Mouse (Mus musculus): ENCODE data around the gene Tenm2. TPM values are rescaled to one million over a fixed set of nuclear protein-coding genes. Genes with fewer than 3 reads are reported as not detected.

Tenm2 gene
- total RNA-seq, 2 experiments from 2014 or later, result not detected

GRCm38 (mm10) chr11:36527509-36527908, 708.3 kb downstream of the Tenm2 start:
- no peak for ATAC-seq (replicated peaks; ENCODE audit: low FRiP score, poor library complexity, severe bottlenecking)

- ATAC-seq (replicated peaks; ENCODE audit: low FRiP score, poor library complexity, severe bottlenecking), result no peak
Observed at GRCm38 (mm10) chr11:36526381-36526780, 709.4 kb downstream of the Tenm2 start.

- ATAC-seq (replicated peaks; ENCODE audit: low FRiP score, poor library complexity, severe bottlenecking), result no peak
Observed at GRCm38 (mm10) chr11:36512468-36512867, 723.3 kb downstream of the Tenm2 start.

GRCm38 (mm10) chr11:36508312-36508711, 727.5 kb downstream of the Tenm2 start:
- no peak for ATAC-seq (replicated peaks; ENCODE audit: low FRiP score, poor library complexity, severe bottlenecking)

- ATAC-seq (replicated peaks; ENCODE audit: low FRiP score, poor library complexity, severe bottlenecking), result no peak
Observed at GRCm38 (mm10) chr11:36494898-36495548, 740.7 kb downstream of the Tenm2 start.

GRCm38 (mm10) chr11:36492274-36492673, 743.5 kb downstream of the Tenm2 start:
- no peak for ATAC-seq (replicated peaks; ENCODE audit: low FRiP score, poor library complexity, severe bottlenecking)

GRCm38 (mm10) chr11:36490085-36490484, 745.7 kb downstream of the Tenm2 start:
- no peak for ATAC-seq (replicated peaks; ENCODE audit: low FRiP score, poor library complexity, severe bottlenecking)

- ATAC-seq (replicated peaks; ENCODE audit: low FRiP score, poor library complexity, severe bottlenecking), result no peak
Observed at GRCm38 (mm10) chr11:36488666-36489065, 747.1 kb downstream of the Tenm2 start.

GRCm38 (mm10) chr11:36486092-36486491, 749.7 kb downstream of the Tenm2 start:
- no peak for ATAC-seq (replicated peaks; ENCODE audit: low FRiP score, poor library complexity, severe bottlenecking)

GRCm38 (mm10) chr11:36484466-36485069, 751.2 kb downstream of the Tenm2 start:
- no peak for ATAC-seq (replicated peaks; ENCODE audit: low FRiP score, poor library complexity, severe bottlenecking)

GRCm38 (mm10) chr11:36482136-36482535, 753.6 kb downstream of the Tenm2 start:
- ATAC-seq (replicated peaks; ENCODE audit: low FRiP score, poor library complexity, severe bottlenecking), result no peak

GRCm38 (mm10) chr11:36481524-36481923, 754.2 kb downstream of the Tenm2 start:
- ATAC-seq (replicated peaks; ENCODE audit: low FRiP score, poor library complexity, severe bottlenecking), result no peak

GRCm38 (mm10) chr11:36481086-36481485, 754.7 kb downstream of the Tenm2 start:
- ATAC-seq (replicated peaks; ENCODE audit: low FRiP score, poor library complexity, severe bottlenecking), result no peak

GRCm38 (mm10) chr11:36469811-36470551, 765.8 kb downstream of the Tenm2 start:
- ATAC-seq (replicated peaks; ENCODE audit: low FRiP score, poor library complexity, severe bottlenecking), result no peak

GRCm38 (mm10) chr11:36458451-36458850, 777.3 kb downstream of the Tenm2 start:
- no peak for ATAC-seq (replicated peaks; ENCODE audit: low FRiP score, poor library complexity, severe bottlenecking)

GRCm38 (mm10) chr11:36454076-36454475, 781.7 kb downstream of the Tenm2 start:
- ATAC-seq (replicated peaks; ENCODE audit: low FRiP score, poor library complexity, severe bottlenecking), result no peak

GRCm38 (mm10) chr11:36452436-36452835, 783.3 kb downstream of the Tenm2 start:
- no peak for ATAC-seq (replicated peaks; ENCODE audit: low FRiP score, poor library complexity, severe bottlenecking)

- ATAC-seq (replicated peaks; ENCODE audit: low FRiP score, poor library complexity, severe bottlenecking), result no peak
Observed at GRCm38 (mm10) chr11:36446351-36446750, 789.4 kb downstream of the Tenm2 start.

- no peak for ATAC-seq (replicated peaks; ENCODE audit: low FRiP score, poor library complexity, severe bottlenecking)
Observed at GRCm38 (mm10) chr11:36443821-36444220, 791.9 kb downstream of the Tenm2 start.

GRCm38 (mm10) chr11:36441801-36442200, 794.0 kb downstream of the Tenm2 start:
- ATAC-seq (replicated peaks; ENCODE audit: low FRiP score, poor library complexity, severe bottlenecking), result no peak

GRCm38 (mm10) chr11:36436251-36436650, 799.5 kb downstream of the Tenm2 start:
- ATAC-seq (replicated peaks; ENCODE audit: low FRiP score, poor library complexity, severe bottlenecking), result no peak
